Mouse (Mus musculus) limb, embryonic 14.5 days (tissue): Measurements from ENCODE around the gene Fam186b. TPM values are rescaled to one million over a fixed set of nuclear protein-coding genes. Genes with fewer than 3 reads are reported as not detected.

Experiments
- ATAC-seq: fragments of 200-750 bp; cut with Nextera tagmentation; 2 replicates; pipeline ENCODE4 v1.8.0; 2017; ENCODE audit warnings: low read depth, moderate number of reproducible peaks, moderate TSS enrichment; ENCODE audit not compliant: low FRiP score
- DNase-seq: peaks from one replicate; pipeline ENCODE4 v3.0.0-alpha.2; 2015; ENCODE audit warnings: low spot score
- H3K27ac ChIP-seq: fragments of 300-500 bp; sonication (generic); replicated peaks from 2 replicates; pipeline ENCODE4 v1.5.1; 2014; ENCODE audit warnings: low read depth, mild to moderate bottlenecking, low read length, moderate library complexity, mixed read lengths
- H3K27me3 ChIP-seq: fragments of 300-500 bp; sonication (generic); 2 replicates; pipeline ENCODE4 v1.6.1; 2014; ENCODE audit warnings: low read length, mixed read lengths; ENCODE audit not compliant: control insufficient read depth, insufficient read depth
- H3K36me3 ChIP-seq: fragments of 300-500 bp; sonication (generic); 2 replicates; pipeline ENCODE4 v1.6.1; 2014; ENCODE audit warnings: mild to moderate bottlenecking, low read length, moderate library complexity, mixed read lengths; ENCODE audit not compliant: control insufficient read depth, insufficient read depth
- H3K4me1 ChIP-seq: fragments of 300-500 bp; sonication (generic); 2 replicates; pipeline ENCODE4 v1.6.1; 2014; ENCODE audit warnings: antibody characterized with exemption, low read length, mixed read lengths; ENCODE audit not compliant: control insufficient read depth, insufficient read depth
- H3K4me2 ChIP-seq: fragments of 300-500 bp; sonication (generic); replicated peaks from 2 replicates; pipeline ENCODE4 v1.6.1; 2014; ENCODE audit warnings: low read depth, mild to moderate bottlenecking, low read length, moderate library complexity; ENCODE audit not compliant: severe bottlenecking
- H3K4me3 ChIP-seq: fragments of 300-500 bp; sonication (generic); replicated peaks from 2 replicates; pipeline ENCODE4 v1.5.1; 2014; ENCODE audit warnings: low read length
- H3K9ac ChIP-seq: fragments of 300-500 bp; sonication (generic); 2 replicates; pipeline ENCODE4 v1.6.1; 2014; ENCODE audit warnings: mild to moderate bottlenecking, low read depth, low read length, moderate library complexity; ENCODE audit not compliant: severe bottlenecking
- H3K9me3 ChIP-seq: fragments of 300-500 bp; sonication (generic); 2 replicates; pipeline ENCODE4 v1.6.1; 2016; ENCODE audit warnings: low read length; ENCODE audit not compliant: control insufficient read depth
- POLR2A ChIP-seq: fragments of 200-500 bp; IDR thresholded peaks from 2 replicates; pipeline ENCODE4 v1.8.0; 2012; ENCODE audit warnings: inconsistent platforms, mild to moderate bottlenecking, moderate library complexity, borderline replicate concordance; ENCODE audit not compliant: insufficient read depth, insufficient read length; ENCODE audit errors: extremely low read depth
- WGBS: fragments of 180-500 bp; shearing (Covaris S2); extraction: QIAGEN DNeasy Blood & Tissue Kit; methylation state at CpG from one replicate; pipeline ENCODE4 v1.1.7; 2014; 5-methylcytosine and 5-hydroxymethylcytosine counted together
- polyA plus RNA-seq, 2 experiments: library from polyadenylated mRNA; depleted of rRNA in 1 of 2; stranded (reverse) in 1 of 2; unstranded in 1 of 2; fragments of >200 nt; fragmentation: Nextera tagmentation in 1 of 2; extraction: Ambion mirVana in 1 of 2; gene quantifications; 2 replicates each; pipeline versions ENCODE4 v1.2.1 to v1.2.3; 2012 to 2014

The Fam186b gene
- polyA plus RNA-seq, 2 experiments, result 0.19 to 0.32 TPM

DNA sequence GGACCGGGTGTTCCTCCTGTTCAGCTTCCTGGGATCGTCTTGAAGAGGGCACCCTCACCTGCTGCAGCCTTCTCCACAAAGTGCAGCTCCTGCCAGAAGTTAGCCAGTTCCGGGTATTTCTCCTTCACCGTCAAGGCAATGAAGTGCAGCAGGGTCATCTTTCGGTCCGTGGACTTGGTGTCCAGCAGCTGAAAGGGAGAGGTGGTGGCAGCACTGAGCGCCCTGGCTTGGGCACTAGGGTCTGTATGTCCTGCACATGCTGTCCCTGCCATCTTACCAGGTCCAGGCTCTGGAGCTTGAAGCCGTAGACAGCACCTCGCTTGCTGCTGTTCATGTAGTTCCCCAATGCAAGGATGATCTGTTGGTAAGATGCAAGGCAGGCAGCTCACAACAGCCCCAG is 25.3 kb upstream of the Fam186b start:
- WGBS, result 82% methylated on average over 9 of the region's 9 CpGs
- Histone ChIP-seq H3K27me3 (no peaks in the 10 kb centered on the region), H3K9me3 (no peaks in the 10 kb centered on the region), H3K4me3 (no peak overlapping the region), H3K4me1 (no peaks in the 10 kb centered on the region), H3K4me2 (no peak overlapping the region), H3K9ac (no peak overlapping the region), H3K36me3 (peaks cover 99% of the 10 kb centered on the region), H3K27ac (no peak overlapping the region)
- DNase-seq (no peak), ATAC-seq (no peak)
- TF ChIP-seq POLR2A, result no peak

DNA sequence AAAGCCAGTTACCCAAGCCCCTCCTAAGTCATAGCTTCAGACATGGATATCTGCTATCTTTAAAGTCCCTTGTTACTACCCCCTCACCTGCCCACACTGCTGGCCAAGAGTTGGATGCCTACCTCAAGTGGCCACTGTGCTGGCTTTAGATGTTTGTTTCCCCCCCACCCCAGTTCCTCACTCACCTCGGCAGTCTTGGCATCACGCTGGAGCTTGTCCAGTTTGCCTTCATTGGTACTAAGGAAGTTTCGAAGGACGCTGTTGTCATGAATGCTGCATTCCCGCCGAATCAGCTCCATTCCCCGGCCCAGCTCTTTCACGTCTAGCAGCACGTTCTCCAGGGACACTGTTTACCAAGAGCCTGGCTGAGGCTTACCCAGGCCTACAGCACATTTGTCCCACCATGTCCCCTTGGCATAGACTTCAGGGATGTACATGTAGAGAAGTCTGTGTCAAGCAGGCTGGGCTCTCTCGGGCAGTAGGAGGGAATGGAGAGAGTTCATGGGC is 24.5 kb upstream of the Fam186b start:
- Histone ChIP-seq H3K9me3 (no peaks in the 10 kb centered on the region), H3K36me3 (peaks cover 99% of the 10 kb centered on the region), H3K4me3 (no peak overlapping the region), H3K27me3 (no peaks in the 10 kb centered on the region), H3K4me1 (no peaks in the 10 kb centered on the region), H3K4me2 (no peak overlapping the region), H3K27ac (no peak overlapping the region), H3K9ac (no peak overlapping the region)
- 80% methylated on average over 10 of the region's 10 CpGs for WGBS
- DNase-seq (no peak), ATAC-seq (no peak)
- no peak for TF ChIP-seq POLR2A

DNA sequence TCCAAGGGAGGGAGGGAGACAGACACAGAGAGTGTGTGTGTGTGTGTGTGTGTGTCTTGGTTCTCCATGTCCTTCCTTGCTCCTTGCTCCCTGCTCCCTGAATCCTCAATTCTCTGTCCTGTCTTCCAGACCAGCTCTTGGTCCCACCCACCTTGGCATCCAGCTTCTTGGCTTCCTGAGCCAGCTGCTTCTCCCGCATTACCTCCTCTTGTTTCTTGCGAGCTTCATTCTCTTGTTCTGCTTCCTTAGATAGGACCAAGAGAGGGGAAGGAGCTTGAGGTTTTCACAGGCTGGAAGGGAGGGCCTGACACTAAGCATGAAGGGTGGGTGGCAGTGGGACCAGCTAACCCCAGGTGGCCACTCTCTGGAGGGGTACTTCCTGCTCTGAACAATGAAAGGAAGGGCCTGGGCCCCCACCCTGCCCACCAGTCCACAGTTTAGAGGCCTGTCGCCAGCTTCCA is 23.8 kb upstream of the Fam186b start:
- Histone ChIP-seq H3K36me3 (peaks cover 100% of the 10 kb centered on the region), H3K4me2 (no peak overlapping the region), H3K27ac (0 out of 2 replicates have a peak overlapping the region, but pooled peaks have one; percentile 15), H3K9me3 (no peaks in the 10 kb centered on the region), H3K4me1 (no peaks in the 10 kb centered on the region), H3K27me3 (no peaks in the 10 kb centered on the region), H3K9ac (no peak overlapping the region), H3K4me3 (no peak overlapping the region)
- WGBS, result 69% methylated on average over 3 of the region's 3 CpGs
- no peak for ATAC-seq
- no peak for DNase-seq
- TF ChIP-seq POLR2A, result no peak

DNA sequence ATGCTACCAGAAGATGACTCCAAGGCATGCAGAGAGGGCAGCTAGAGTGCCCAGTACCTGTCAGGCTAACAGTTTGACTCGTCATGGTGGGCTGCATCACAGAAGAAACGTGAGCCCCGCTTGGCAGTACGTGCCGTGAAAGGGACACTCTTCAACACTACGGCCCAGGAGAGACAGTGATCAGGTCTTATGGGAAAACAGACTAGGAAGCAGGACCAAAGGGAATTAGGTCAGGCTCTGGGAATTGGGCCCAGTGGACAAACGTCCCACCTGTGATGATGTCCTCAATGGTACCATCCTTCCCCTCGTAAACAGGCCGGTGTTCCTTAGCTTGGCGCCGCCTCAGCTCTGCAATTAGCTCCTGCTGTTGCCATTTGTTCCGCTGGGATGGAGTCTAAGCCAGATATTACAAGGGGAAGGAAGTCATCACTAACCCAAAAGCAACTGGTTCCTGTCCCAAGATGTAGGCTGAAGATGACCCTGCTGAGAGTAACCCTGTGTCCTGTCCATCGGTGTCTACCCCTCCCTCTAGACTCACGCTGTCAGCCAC is 23.2 kb upstream of the Fam186b start:
- Histone ChIP-seq H3K27ac (0 out of 2 replicates have a peak overlapping the region, but pooled peaks have one; percentile 15), H3K27me3 (no peaks in the 10 kb centered on the region), H3K36me3 (peaks cover 98% of the 10 kb centered on the region), H3K9ac (no peak overlapping the region), H3K9me3 (no peaks in the 10 kb centered on the region), H3K4me2 (no peak overlapping the region), H3K4me1 (no peaks in the 10 kb centered on the region), H3K4me3 (no peak overlapping the region)
- DNase-seq (no peak), ATAC-seq (no peak)
- TF ChIP-seq POLR2A, result no peak
- WGBS, result 76% methylated on average over 14 of the region's 14 CpGs

DNA sequence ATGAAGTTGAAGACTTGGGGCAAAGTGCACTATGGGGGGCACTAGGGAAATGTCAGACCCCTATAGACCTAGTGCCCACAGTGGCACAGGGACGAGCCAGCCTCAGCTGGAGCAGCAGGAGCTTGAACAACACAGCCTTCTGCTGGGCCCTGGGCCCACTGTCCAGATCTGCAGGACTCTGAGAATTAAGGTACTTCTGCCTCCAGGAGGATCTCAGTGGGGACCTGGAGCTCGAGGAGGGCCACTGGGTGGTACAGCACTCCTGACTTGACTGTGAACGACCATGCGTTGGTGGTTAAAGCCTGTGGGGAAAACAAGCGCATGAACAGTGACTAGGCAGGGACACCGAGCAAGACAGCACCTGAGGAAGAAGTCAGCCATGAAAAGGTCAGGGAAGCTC is 22.4 kb upstream of the Fam186b start:
- no peaks in the 10 kb centered on the region for H3K9me3 ChIP-seq
- ATAC-seq (no peak), DNase-seq (no peak)
- 90% methylated on average over 6 of the region's 6 CpGs for WGBS
- H3K4me1 ChIP-seq, result no peaks in the 10 kb centered on the region
- H3K27ac ChIP-seq, result peak overlapping the region; percentile 38; the same call in 1 of the 2 replicates
- no peak overlapping the region for H3K9ac ChIP-seq
- TF ChIP-seq POLR2A, result no peak
- peaks cover 97% of the 10 kb centered on the region for H3K36me3 ChIP-seq
- no peak overlapping the region for H3K4me2 ChIP-seq
- H3K27me3 ChIP-seq, result no peaks in the 10 kb centered on the region
- no peak overlapping the region for H3K4me3 ChIP-seq
